Mouse (Mus musculus) lung, postnatal 25 days (tissue): ENCODE measurements around the gene Spire2.

Experiments used
- DNase-seq: peaks from one replicate; pipeline ENCODE4 v3.0.0; 2022; ENCODE audit warnings: low spot score

Spire2 gene

GRCm38 (mm10) chr8:123416944-123417555 is 84.5 kb downstream of the Spire2 start:
- no peak for DNase-seq
